Mouse (Mus musculus) limb, embryonic 13.5 days (tissue): ENCODE data around the gene Rassf3. TPM values are rescaled to one million over a fixed set of nuclear protein-coding genes. Genes with fewer than 3 reads are reported as not detected.
A peak's percentile ranks its signal among the peaks of the same experiment; 100 is the strongest.

Experiments used
- ATAC-seq: fragments of 200-750 bp; cut with Nextera tagmentation; 2 replicates; pipeline ENCODE4 v1.8.0; 2017; ENCODE audit warnings: low read depth, moderate number of reproducible peaks, moderate TSS enrichment; ENCODE audit not compliant: low FRiP score
- H3K27ac ChIP-seq: fragments of 300-500 bp; sonication (generic); 2 replicates; pipeline ENCODE4 v1.5.1; 2015; ENCODE audit warnings: inconsistent platforms, mild to moderate bottlenecking, moderate library complexity
- H3K27me3 ChIP-seq: fragments of 300-500 bp; sonication (generic); 2 replicates; pipeline ENCODE4 v1.6.1; 2015; ENCODE audit warnings: mild to moderate bottlenecking, inconsistent platforms
- H3K36me3 ChIP-seq: fragments of 300-500 bp; sonication (generic); 2 replicates; pipeline ENCODE4 v1.6.1; 2015; ENCODE audit warnings: inconsistent platforms, mild to moderate bottlenecking, moderate library complexity
- H3K4me1 ChIP-seq: fragments of 300-500 bp; sonication (generic); 2 replicates; pipeline ENCODE4 v1.6.1; 2015; ENCODE audit warnings: inconsistent platforms
- H3K4me2 ChIP-seq: fragments of 300-500 bp; sonication (generic); replicated peaks from 2 replicates; pipeline ENCODE4 v1.6.1; 2015; ENCODE audit warnings: inconsistent platforms, mild to moderate bottlenecking, moderate library complexity
- H3K4me3 ChIP-seq: fragments of 300-500 bp; sonication (generic); 2 replicates; pipeline ENCODE4 v1.5.1; 2015; ENCODE audit warnings: moderate library complexity, mild to moderate bottlenecking, inconsistent platforms
- H3K9ac ChIP-seq: fragments of 300-500 bp; sonication (generic); 2 replicates; pipeline ENCODE4 v1.6.1; 2015; ENCODE audit warnings: mild to moderate bottlenecking, inconsistent platforms
- H3K9me3 ChIP-seq: fragments of 300-500 bp; sonication (generic); 2 replicates; pipeline ENCODE4 v1.6.1; 2016; ENCODE audit warnings: inconsistent platforms
- WGBS: fragments of 180-500 bp; shearing (Covaris S2); methylation state at CpG from one replicate; pipeline ENCODE4 v1.1.7; 2015; 5-methylcytosine and 5-hydroxymethylcytosine counted together
- polyA plus RNA-seq: library from polyadenylated mRNA; unstranded; fragments of >200 nt; fragmentation: Nextera tagmentation; extraction: Ambion mirVana; gene quantifications from 2 replicates; pipeline ENCODE4 v1.2.1, GENCODE M21; 2015

Rassf3 gene
- polyA plus RNA-seq, 1 experiment from 2014 or later = 18.1 TPM

GRCm38 (mm10) chr10:121469625-121470024 lies 6.5 kb downstream of the Rassf3 start:
- Histone ChIP-seq H3K4me2 (no peak overlapping the region), H3K27me3 (no peaks in the 10 kb centered on the region), H3K36me3 (no peaks in the 10 kb centered on the region), H3K4me1 (peaks cover 76% of the 10 kb centered on the region), H3K4me3 (no peak overlapping the region), H3K9me3 (no peaks in the 10 kb centered on the region), H3K9ac (no peak overlapping the region), H3K27ac (peak overlapping the region; percentile 48)
- 48% methylated on average over 3 of the region's 3 CpGs for WGBS
- no peak for ATAC-seq

GRCm38 (mm10) chr10:121468985-121469384 lies 7.2 kb downstream of the Rassf3 start:
- no peak for ATAC-seq
- Histone ChIP-seq H3K9me3 (no peaks in the 10 kb centered on the region), H3K27me3 (no peaks in the 10 kb centered on the region), H3K4me2 (no peak overlapping the region), H3K27ac (peak overlapping the region; percentile 48), H3K9ac (no peak overlapping the region), H3K4me1 (peaks cover 73% of the 10 kb centered on the region), H3K36me3 (no peaks in the 10 kb centered on the region), H3K4me3 (no peak overlapping the region)
- 40% methylated on average over 5 of the region's 5 CpGs for WGBS

- Histone ChIP-seq H3K27ac (no peak overlapping the region; the same call in 1 of the 2 replicates), H3K27me3 (no peaks in the 10 kb centered on the region), H3K4me3 (no peak overlapping the region), H3K9ac (no peak overlapping the region), H3K4me1 (peaks cover 69% of the 10 kb centered on the region), H3K4me2 (0 out of 2 replicates have a peak overlapping the region, but pooled peaks have one; percentile 21), H3K9me3 (no peaks in the 10 kb centered on the region), H3K36me3 (no peaks in the 10 kb centered on the region)
- WGBS = 50% methylated on average over 5 of the region's 5 CpGs
- ATAC-seq = no peak
These were observed 7.9 kb downstream of the Rassf3 start for GRCm38 (mm10) chr10:121468261-121468660.

- no peak overlapping the region for H3K9ac ChIP-seq
- peak overlapping the region; percentile 21; the same call in 1 of the 2 replicates for H3K4me2 ChIP-seq
- no peaks in the 10 kb centered on the region for H3K27me3 ChIP-seq
- H3K27ac ChIP-seq = peak overlapping the region; percentile 7; the same call in 1 of the 2 replicates
- H3K9me3 ChIP-seq = no peaks in the 10 kb centered on the region
- WGBS = 33% methylated on average over 8 of the region's 8 CpGs
- peaks cover 1% of the 10 kb centered on the region; the same call in 1 of the 2 replicates for H3K36me3 ChIP-seq
- ATAC-seq = peak; percentile 38; the same call in 1 of the 2 replicates
- H3K4me3 ChIP-seq = no peak overlapping the region
- peaks cover 65% of the 10 kb centered on the region for H3K4me1 ChIP-seq
These were observed 8.4 kb downstream of the Rassf3 start for GRCm38 (mm10) chr10:121467792-121468191.

GRCm38 (mm10) chr10:121467016-121467415 lies 9.1 kb downstream of the Rassf3 start:
- Histone ChIP-seq H3K27ac (no peak overlapping the region), H3K4me3 (no peak overlapping the region), H3K9me3 (no peaks in the 10 kb centered on the region), H3K27me3 (no peaks in the 10 kb centered on the region), H3K9ac (no peak overlapping the region), H3K36me3 (peaks cover 4% of the 10 kb centered on the region; the same call in 1 of the 2 replicates), H3K4me2 (no peak overlapping the region), H3K4me1 (peaks cover 65% of the 10 kb centered on the region)
- 75% methylated on average over 13 of the region's 13 CpGs for WGBS
- no peak for ATAC-seq

- WGBS = 11% methylated on average over 5 of the region's 5 CpGs
- Histone ChIP-seq H3K27ac (peak overlapping the region; percentile 85), H3K9me3 (no peaks in the 10 kb centered on the region), H3K4me2 (0 out of 2 replicates have a peak overlapping the region, but pooled peaks have one; percentile 7), H3K4me3 (no peak overlapping the region), H3K9ac (no peak overlapping the region), H3K4me1 (peaks cover 72% of the 10 kb centered on the region), H3K27me3 (no peaks in the 10 kb centered on the region), H3K36me3 (peaks cover 4% of the 10 kb centered on the region; the same call in 1 of the 2 replicates)
- no peak for ATAC-seq
These were observed 11.1 kb downstream of the Rassf3 start for GRCm38 (mm10) chr10:121465033-121465432.

GRCm38 (mm10) chr10:121462162-121462881 lies 13.8 kb downstream of the Rassf3 start:
- WGBS = 53% methylated on average over 24 of the region's 24 CpGs
- no peaks in the 10 kb centered on the region for H3K27me3 ChIP-seq
- ATAC-seq = peak; percentile 29; the same call in 1 of the 2 replicates

GRCm38 (mm10) chr10:121461404-121462161 lies 14.6 kb downstream of the Rassf3 start:
- H3K4me2 ChIP-seq = peak overlapping the region; percentile 44
- H3K36me3 ChIP-seq = peaks cover 4% of the 10 kb centered on the region; the same call in 1 of the 2 replicates
- peak; percentile 25; the same call in 1 of the 2 replicates for ATAC-seq
- H3K4me3 ChIP-seq = no peak overlapping the region
- peak overlapping the region; percentile 36; the same call in 1 of the 2 replicates for H3K9ac ChIP-seq
- H3K9me3 ChIP-seq = no peaks in the 10 kb centered on the region
- 17% methylated on average over 22 of the region's 22 CpGs for WGBS
- H3K27me3 ChIP-seq = no peaks in the 10 kb centered on the region
- 0 out of 2 replicates have a peak overlapping the region, but pooled peaks have one; percentile 35 for H3K27ac ChIP-seq
- peaks cover 58% of the 10 kb centered on the region for H3K4me1 ChIP-seq

More at GRCm38 (mm10) chr10:121462162-121462881, 13.8 kb downstream of the Rassf3 start:
- Histone ChIP-seq H3K4me3 (no peak overlapping the region), H3K4me1 (peaks cover 64% of the 10 kb centered on the region), H3K4me2 (peak overlapping the region; percentile 44), H3K9me3 (no peaks in the 10 kb centered on the region), H3K36me3 (peaks cover 4% of the 10 kb centered on the region; the same call in 1 of the 2 replicates), H3K9ac (no peak overlapping the region), H3K27ac (0 out of 2 replicates have a peak overlapping the region, but pooled peaks have one; percentile 35)

GRCm38 (mm10) chr10:121459124-121459853 lies 16.9 kb downstream of the Rassf3 start:
- H3K9me3 ChIP-seq = no peaks in the 10 kb centered on the region
- H3K27ac ChIP-seq = no peak overlapping the region; the same call in 1 of the 2 replicates
- no peak overlapping the region for H3K9ac ChIP-seq
- WGBS = 36% methylated on average over 19 of the region's 19 CpGs
- H3K27me3 ChIP-seq = no peaks in the 10 kb centered on the region
- no peak overlapping the region for H3K4me3 ChIP-seq
- H3K4me1 ChIP-seq = peaks cover 44% of the 10 kb centered on the region
- H3K36me3 ChIP-seq = peaks cover 4% of the 10 kb centered on the region; the same call in 1 of the 2 replicates
- peak overlapping the region; percentile 44 for H3K4me2 ChIP-seq
- ATAC-seq = no peak

- H3K4me2 ChIP-seq = peak overlapping the region; percentile 44; the same call in 1 of the 2 replicates
- H3K36me3 ChIP-seq = peaks cover 4% of the 10 kb centered on the region; the same call in 1 of the 2 replicates
- no peak overlapping the region for H3K27ac ChIP-seq
- H3K27me3 ChIP-seq = no peaks in the 10 kb centered on the region
- WGBS = 85% methylated on average over 9 of the region's 9 CpGs
- no peaks in the 10 kb centered on the region for H3K9me3 ChIP-seq
- H3K4me3 ChIP-seq = no peak overlapping the region
- no peak overlapping the region for H3K9ac ChIP-seq
- peaks cover 39% of the 10 kb centered on the region for H3K4me1 ChIP-seq
- ATAC-seq = no peak
These were observed 17.7 kb downstream of the Rassf3 start for GRCm38 (mm10) chr10:121458408-121458807.

- Histone ChIP-seq H3K9ac (no peak overlapping the region), H3K27me3 (no peaks in the 10 kb centered on the region), H3K36me3 (no peaks in the 10 kb centered on the region), H3K4me1 (peaks cover 35% of the 10 kb centered on the region), H3K9me3 (no peaks in the 10 kb centered on the region), H3K4me3 (no peak overlapping the region), H3K4me2 (no peak overlapping the region), H3K27ac (no peak overlapping the region)
- whole genome bisulfite sequencing = 83% methylated on average over 3 of the region's 3 CpGs
- ATAC-seq = no peak
These were observed 18.8 kb downstream of the Rassf3 start for GRCm38 (mm10) chr10:121457381-121457780.
